Comparison of ENCODE assay signal across 8 mouse cellular contexts in genomic region chr2:13574066-13574800, GRCm38 (mm10). TPM values are rescaled to one million over a fixed set of nuclear protein-coding genes. Genes with fewer than 3 reads are reported as not detected.
DNase-seq lines count a peak whose midpoint lies in the region; ATAC-seq lines count a peak whose summit lies in the region.

No protein-coding gene starts in this region.

- ATAC-seq in embryonic facial prominence, embryonic 14.5 days (ENCODE audit: low read depth): peak; percentile 93
- peak; percentile 90 for ATAC-seq in heart, embryonic 15.5 days (replicated peaks; ENCODE audit: insufficient number of reproducible peaks, insufficient read depth, low FRiP score, low read depth)

- peaks cover 28% of the 10 kb centered on the region for H3K36me3 ChIP-seq in embryonic facial prominence, embryonic 14.5 days (ENCODE audit: control insufficient read depth, insufficient read depth, low read length)
- peaks cover 16% of the 10 kb centered on the region for H3K36me3 ChIP-seq in heart, embryonic 15.5 days

- no peaks in the 10 kb centered on the region for H3K27me3 ChIP-seq in embryonic facial prominence, embryonic 14.5 days (replicated peaks; ENCODE audit: control insufficient read depth, insufficient read depth, low read length)
- no peaks in the 10 kb centered on the region for H3K27me3 ChIP-seq in heart, embryonic 15.5 days

- peaks cover 29% of the 10 kb centered on the region for H3K4me1 ChIP-seq in embryonic facial prominence, embryonic 14.5 days (ENCODE audit: control insufficient read depth, insufficient read depth, low read length)
- peaks cover 21% of the 10 kb centered on the region for H3K4me1 ChIP-seq in heart, embryonic 15.5 days (replicated peaks)

- WGBS in embryonic facial prominence, embryonic 14.5 days: under 1% methylated on average over 46 of the region's 46 CpGs
- WGBS in heart, embryonic 15.5 days: under 1% methylated on average over 46 of the region's 46 CpGs

- DNase-seq in ES-CJ7 (ENCODE audit: low read depth, low spot score): peak; percentile 71
- DNase-seq in adrenal gland, postnatal 4 days (ENCODE audit: low spot score in 2 of 2): peak; percentile 32 to 56
- DNase-seq in embryonic facial prominence, embryonic 14.5 days (ENCODE audit: low spot score): peak; percentile 97
- DNase-seq in kidney, postnatal 14 days: peak; percentile 85
- DNase-seq in lung, postnatal 10 days: peak; percentile 94
- DNase-seq in ovary, postnatal 10 days (ENCODE audit: low spot score): peak; percentile 72
- peak; percentile 67 for DNase-seq in thymus, postnatal 4 days

- peak overlapping the region; percentile 75 for H3K4me2 ChIP-seq in embryonic facial prominence, embryonic 14.5 days (ENCODE audit: low read depth, low read length)
- peak overlapping the region; percentile 75 for H3K4me2 ChIP-seq in heart, embryonic 15.5 days

- H3K4me3 ChIP-seq in embryonic facial prominence, embryonic 14.5 days (ENCODE audit: low read depth, low read length): peak overlapping the region; percentile 90
- H3K4me3 ChIP-seq in heart, embryonic 15.5 days: peak overlapping the region; percentile 87

- peak overlapping the region; percentile 85 for H3K9ac ChIP-seq in embryonic facial prominence, embryonic 14.5 days (ENCODE audit: low read depth, low read length)
- H3K9ac ChIP-seq in heart, embryonic 15.5 days: peak overlapping the region; percentile 88

- peak overlapping the region; percentile 98 for H3K27ac ChIP-seq in embryonic facial prominence, embryonic 14.5 days (replicated peaks; ENCODE audit: low read depth, low read length)
- H3K27ac ChIP-seq in heart, embryonic 15.5 days: peak overlapping the region; percentile 99

- no peaks in the 10 kb centered on the region for H3K9me3 ChIP-seq in embryonic facial prominence, embryonic 14.5 days (ENCODE audit: control insufficient read depth, low read length)
- H3K9me3 ChIP-seq in heart, embryonic 15.5 days (replicated peaks): no peaks in the 10 kb centered on the region

RNA-seq across cellular contexts. Expression of gene Vim, which starts 0.5 kb away (rescaled TPM):
- total RNA-seq in adrenal gland, postnatal 4 days (2021): 100 to 1,000 TPM; 525 to 537 TPM
- 1,242 and 1,248 TPM in 2 replicates for polyA plus RNA-seq in embryonic facial prominence, embryonic 14.5 days (2014; fragmentation: Nextera tagmentation; extraction: Ambion mirVana)
- 867 and 926 TPM in 2 replicates for polyA plus RNA-seq in heart, embryonic 15.5 days (2015; fragmentation: Nextera tagmentation; extraction: Ambion mirVana)

RNA-seq across cellular contexts. Expression of gene Trdmt1, which starts 29.8 kb away (rescaled TPM):
- 1 to 10 TPM; 7.8 to 9.4 TPM for total RNA-seq in adrenal gland, postnatal 4 days (2021)
- polyA plus RNA-seq in embryonic facial prominence, embryonic 14.5 days (2014; fragmentation: Nextera tagmentation; extraction: Ambion mirVana): 11.5 and 16.8 TPM in 2 replicates
- 7.6 and 8.1 TPM in 2 replicates for polyA plus RNA-seq in heart, embryonic 15.5 days (2015; fragmentation: Nextera tagmentation; extraction: Ambion mirVana)

Comparison
In these comparisons a context has a peak if more than half of its experiments do, and no peak if none do; other contexts are left out.
1. Peak in every context shown above with its lines: DNase-seq, ATAC-seq, H3K4me3 ChIP-seq and H3K27ac ChIP-seq.
2. DNase-seq: peak in every context shown above with its lines; median percentile 97 in embryonic facial prominence, embryonic 14.5 days; 94 in lung, postnatal 10 days; 85 in kidney, postnatal 14 days; 72 in ovary, postnatal 10 days; 71 in ES-CJ7; 67 in thymus, postnatal 4 days; 44 in adrenal gland, postnatal 4 days.